Mouse (Mus musculus) forebrain, embryonic 15.5 days (tissue): ENCODE results near the gene Rassf5. TPM values are rescaled to one million over a fixed set of nuclear protein-coding genes. Genes with fewer than 3 reads are reported as not detected.
"Not testable (repeated sequence)": the region's sequence is repeated elsewhere in the genome, so short reads cannot be mapped to it uniquely, and the experiment has no call there.

ENCODE experiments used
- ATAC-seq: fragments of 200-750 bp; cut with Nextera tagmentation; replicated peaks from 2 replicates; pipeline ENCODE4 v1.8.0; 2017; ENCODE audit warnings: mild to moderate bottlenecking, moderate TSS enrichment, moderate library complexity
- H3K27ac ChIP-seq: fragments of 300-500 bp; sonication (generic); replicated peaks from 2 replicates; pipeline ENCODE4 v1.5.1; 2015; ENCODE audit warnings: mild to moderate bottlenecking, inconsistent platforms
- H3K27me3 ChIP-seq: fragments of 300-500 bp; sonication (generic); 2 replicates; pipeline ENCODE4 v1.6.1; 2015; ENCODE audit warnings: inconsistent platforms
- H3K36me3 ChIP-seq: fragments of 300-500 bp; sonication (generic); 2 replicates; pipeline ENCODE4 v1.6.1; 2015; ENCODE audit warnings: mild to moderate bottlenecking, inconsistent platforms
- H3K4me1 ChIP-seq: fragments of 300-500 bp; sonication (generic); 2 replicates; pipeline ENCODE4 v1.6.1; 2015; ENCODE audit warnings: inconsistent platforms
- H3K4me2 ChIP-seq: fragments of 300-500 bp; sonication (generic); replicated peaks from 2 replicates; pipeline ENCODE4 v1.6.1; 2015; ENCODE audit warnings: mild to moderate bottlenecking, inconsistent platforms
- H3K4me3 ChIP-seq: fragments of 300-500 bp; sonication (generic); 2 replicates; pipeline ENCODE4 v1.5.1; 2015; ENCODE audit warnings: mild to moderate bottlenecking, inconsistent platforms
- H3K9ac ChIP-seq: fragments of 300-500 bp; sonication (generic); replicated peaks from 2 replicates; pipeline ENCODE4 v1.6.1; 2015; ENCODE audit warnings: mild to moderate bottlenecking, inconsistent platforms
- H3K9me3 ChIP-seq: fragments of 300-500 bp; sonication (generic); 2 replicates; pipeline ENCODE4 v1.6.1; 2016; ENCODE audit warnings: inconsistent platforms
- WGBS: fragments of 180-500 bp; shearing (Covaris S2); methylation state at CpG from one replicate; pipeline ENCODE4 v1.1.7; 2015; ENCODE audit warnings: mixed read lengths; 5-methylcytosine and 5-hydroxymethylcytosine counted together
- polyA plus RNA-seq: library from polyadenylated mRNA; unstranded; fragments of >200 nt; fragmentation: Nextera tagmentation; extraction: Ambion mirVana; gene quantifications from 2 replicates; pipeline ENCODE4 v1.2.1, GENCODE M21; 2015

The Rassf5 gene
- polyA plus RNA-seq, 1 experiment from 2014 or later = 1.8 TPM

- Histone ChIP-seq H3K4me1 (no peaks in the 10 kb centered on the region), H3K9ac (no peak overlapping the region), H3K9me3 (no peaks in the 10 kb centered on the region), H3K27ac (no peak overlapping the region), H3K27me3 (no peaks in the 10 kb centered on the region), H3K4me3 (0 out of 2 replicates have a peak overlapping the region, but pooled peaks have one; percentile 4), H3K4me2 (no peak overlapping the region), H3K36me3 (no peaks in the 10 kb centered on the region)
- 56% methylated on average over 8 of the region's 8 CpGs for WGBS
- ATAC-seq = no peak
Measured at GRCm38 (mm10) chr1:131278606-131279455, 33.8 kb upstream of the Rassf5 start.

GRCm38 (mm10) chr1:131276831-131277230 lies 31.8 kb upstream of the Rassf5 start:
- Histone ChIP-seq H3K36me3 (no peaks in the 10 kb centered on the region), H3K4me1 (no peaks in the 10 kb centered on the region), H3K9ac (no peak overlapping the region), H3K9me3 (no peaks in the 10 kb centered on the region), H3K4me3 (no peak overlapping the region), H3K27ac (no peak overlapping the region), H3K27me3 (no peaks in the 10 kb centered on the region), H3K4me2 (no peak overlapping the region)
- ATAC-seq = no peak

DNA sequence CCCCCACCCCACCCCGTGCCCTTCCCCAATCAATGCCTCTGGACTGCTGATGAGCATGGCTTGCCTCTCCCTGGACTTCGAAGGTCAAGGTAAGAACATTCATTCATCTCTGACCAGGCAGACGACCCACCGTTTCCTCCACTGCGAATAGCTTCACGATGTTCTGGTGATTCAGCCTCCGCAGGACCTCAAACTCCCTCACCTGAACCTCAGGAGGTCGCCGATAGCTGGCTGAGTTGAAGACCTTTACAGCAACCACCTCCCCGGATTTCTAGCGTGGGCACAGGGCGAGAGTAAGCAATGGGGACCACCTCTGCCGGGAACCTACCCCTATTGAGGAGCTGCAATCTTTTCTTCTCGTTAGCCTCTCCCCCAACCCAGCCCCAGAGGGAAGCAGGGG lies 30.5 kb upstream of the Rassf5 start:
- Histone ChIP-seq H3K4me3 (no peak overlapping the region), H3K9ac (no peak overlapping the region), H3K36me3 (no peaks in the 10 kb centered on the region), H3K9me3 (no peaks in the 10 kb centered on the region), H3K4me2 (no peak overlapping the region), H3K27ac (no peak overlapping the region), H3K4me1 (no peaks in the 10 kb centered on the region), H3K27me3 (no peaks in the 10 kb centered on the region)
- no peak for ATAC-seq
- 79% methylated on average over 14 of the region's 14 CpGs for WGBS

DNA sequence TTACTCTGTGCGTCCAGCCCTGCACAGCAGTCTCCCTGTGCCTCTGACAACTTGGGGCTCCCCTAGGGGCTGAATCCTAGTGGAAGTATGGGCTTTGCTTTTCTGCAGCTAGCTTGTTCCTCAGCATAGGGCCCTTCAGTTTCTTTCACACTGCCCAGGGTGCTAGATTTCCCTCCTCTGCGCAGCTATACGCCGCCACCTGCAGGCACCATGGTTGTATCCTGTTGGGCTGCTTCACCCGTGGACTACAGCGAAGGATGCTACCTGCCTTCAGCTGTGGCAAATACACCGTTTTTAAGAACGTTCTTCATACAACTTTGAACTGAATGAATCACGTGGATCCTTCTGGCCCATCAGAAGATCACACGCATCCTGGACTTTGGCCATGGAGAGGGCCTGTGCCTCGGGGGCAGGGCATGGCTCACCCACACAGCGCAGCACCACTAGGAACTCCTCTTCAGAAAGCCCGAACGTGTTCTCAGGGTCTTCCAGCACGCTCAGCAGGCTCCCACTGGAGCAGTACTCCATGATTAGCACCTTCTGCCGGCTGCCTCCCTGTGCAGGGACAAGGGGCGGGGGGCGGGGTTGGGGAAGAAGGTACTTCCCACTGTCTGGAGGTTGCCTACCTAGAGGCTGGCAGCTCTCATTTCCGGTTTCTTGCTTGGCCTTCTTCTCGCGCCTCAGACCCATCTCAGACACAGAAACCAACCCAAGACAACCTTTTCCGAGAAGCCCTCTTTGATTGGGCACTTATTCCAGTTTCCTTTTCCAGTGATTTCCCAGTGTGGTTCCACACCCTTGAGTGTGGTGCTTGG lies 29.9 kb upstream of the Rassf5 start:
- no peaks in the 10 kb centered on the region for H3K27me3 ChIP-seq
- WGBS = 54% methylated on average over 22 of the region's 22 CpGs
- H3K27ac ChIP-seq = no peak overlapping the region
- no peaks in the 10 kb centered on the region for H3K36me3 ChIP-seq
- H3K9ac ChIP-seq = no peak overlapping the region
- no peaks in the 10 kb centered on the region for H3K9me3 ChIP-seq
- no peak for ATAC-seq
- H3K4me2 ChIP-seq = no peak overlapping the region
- peaks cover 2% of the 10 kb centered on the region; the same call in 1 of the 2 replicates for H3K4me1 ChIP-seq
- no peak overlapping the region for H3K4me3 ChIP-seq

DNA sequence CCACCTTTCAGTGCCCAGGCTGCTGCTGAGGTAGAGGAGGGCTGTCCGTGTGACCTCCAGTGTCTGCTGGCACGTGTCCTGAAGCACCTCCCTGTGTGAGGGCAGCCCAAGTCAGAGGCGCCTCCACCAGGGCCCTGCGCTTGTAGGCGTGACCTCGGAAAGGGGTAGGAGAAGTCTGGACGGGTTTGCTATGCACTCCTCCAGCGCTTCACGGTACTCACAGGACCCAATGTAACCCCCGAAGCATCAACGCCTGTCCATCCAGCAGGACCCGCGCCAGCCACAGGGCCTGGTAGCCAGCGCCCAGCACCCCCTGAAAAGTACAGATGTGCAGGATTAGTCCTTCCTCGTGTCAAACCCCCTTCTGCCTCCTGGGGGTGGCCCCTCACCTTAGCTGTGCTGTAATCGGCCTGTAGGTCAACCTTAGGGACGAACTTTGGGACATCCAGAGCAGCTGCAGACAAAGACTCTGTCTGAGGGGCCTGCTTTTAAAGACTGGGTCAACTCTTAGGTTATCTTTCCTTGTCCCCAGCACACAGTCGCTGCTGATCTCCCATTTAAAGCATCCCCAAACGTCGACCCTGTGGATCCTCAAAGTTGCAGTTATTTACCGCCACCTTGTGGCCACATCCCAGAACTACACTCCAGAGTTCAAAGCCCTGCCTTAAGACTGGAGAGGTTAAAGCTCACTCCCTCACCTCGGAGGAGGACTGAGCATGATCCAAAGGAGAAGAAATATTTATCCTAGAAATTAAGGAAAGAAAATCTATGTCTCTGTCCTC lies 24.9 kb upstream of the Rassf5 start:
- ATAC-seq = peak; percentile 59
- no peak overlapping the region for H3K27ac ChIP-seq
- H3K4me3 ChIP-seq = no peak overlapping the region
- peak overlapping the region; percentile 18; the same call in 1 of the 2 replicates for H3K4me2 ChIP-seq
- no peaks in the 10 kb centered on the region for H3K36me3 ChIP-seq
- H3K9me3 ChIP-seq = no peaks in the 10 kb centered on the region
- peaks cover 3% of the 10 kb centered on the region; the same call in 1 of the 2 replicates for H3K4me1 ChIP-seq
- no peak overlapping the region; the same call in 1 of the 2 replicates for H3K9ac ChIP-seq
- no peaks in the 10 kb centered on the region for H3K27me3 ChIP-seq
- WGBS = 30% methylated on average over 22 of the region's 22 CpGs

- no peak overlapping the region for H3K4me2 ChIP-seq
- H3K27me3 ChIP-seq = no peaks in the 10 kb centered on the region
- 88% methylated on average over 10 of the region's 10 CpGs for WGBS
- no peak overlapping the region for H3K4me3 ChIP-seq
- no peaks in the 10 kb centered on the region for H3K36me3 ChIP-seq
- peaks cover 3% of the 10 kb centered on the region; the same call in 1 of the 2 replicates for H3K4me1 ChIP-seq
- no peak overlapping the region for H3K27ac ChIP-seq
- no peak overlapping the region for H3K9ac ChIP-seq
- ATAC-seq = no peak
- H3K9me3 ChIP-seq = no peaks in the 10 kb centered on the region
Measured at GRCm38 (mm10) chr1:131268776-131269175, 23.7 kb upstream of the Rassf5 start.

- Histone ChIP-seq H3K4me3 (no peak overlapping the region), H3K9ac (no peak overlapping the region), H3K9me3 (no peaks in the 10 kb centered on the region), H3K4me2 (no peak overlapping the region), H3K27ac (no peak overlapping the region), H3K4me1 (no peaks in the 10 kb centered on the region), H3K27me3 (no peaks in the 10 kb centered on the region), H3K36me3 (no peaks in the 10 kb centered on the region)
- WGBS = 76% methylated on average over 12 of the region's 12 CpGs
- no peak for ATAC-seq
Measured at GRCm38 (mm10) chr1:131263905-131264304, 18.8 kb upstream of the Rassf5 start.

DNA sequence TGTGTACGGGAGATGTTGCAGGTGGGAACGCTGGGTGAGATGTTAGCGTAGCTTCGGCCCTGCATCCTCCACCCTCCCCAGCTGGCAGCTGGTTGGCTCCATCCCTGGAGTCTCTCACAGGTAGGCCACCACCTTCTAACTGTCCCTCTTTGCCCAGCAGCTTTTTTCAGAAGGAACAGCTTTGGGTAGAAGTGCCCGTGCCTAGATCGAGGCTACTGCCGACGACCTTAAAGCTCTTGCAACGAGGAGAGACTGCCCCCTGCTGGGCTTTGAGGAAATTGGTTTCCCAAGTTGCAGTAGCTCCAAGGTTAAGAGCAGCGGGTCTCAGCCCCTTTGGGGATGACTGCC lies 15.2 kb upstream of the Rassf5 start:
- WGBS = 36% methylated on average over 10 of the region's 10 CpGs
- Histone ChIP-seq H3K4me2 (no peak overlapping the region), H3K27me3 (no peaks in the 10 kb centered on the region), H3K27ac (no peak overlapping the region), H3K4me3 (no peak overlapping the region), H3K4me1 (no peaks in the 10 kb centered on the region), H3K9me3 (no peaks in the 10 kb centered on the region), H3K9ac (no peak overlapping the region), H3K36me3 (no peaks in the 10 kb centered on the region)
- ATAC-seq = no peak; the same call in 1 of the 2 replicates

- no peaks in the 10 kb centered on the region for H3K36me3 ChIP-seq
- no peaks in the 10 kb centered on the region for H3K9me3 ChIP-seq
- ATAC-seq = no peak
- H3K4me3 ChIP-seq = no peak overlapping the region
- H3K9ac ChIP-seq = no peak overlapping the region
- H3K4me2 ChIP-seq = no peak overlapping the region
- 72% methylated on average over 10 of the region's 10 CpGs for WGBS
- no peaks in the 10 kb centered on the region for H3K4me1 ChIP-seq
- H3K27me3 ChIP-seq = no peaks in the 10 kb centered on the region
- no peak overlapping the region for H3K27ac ChIP-seq
Measured at GRCm38 (mm10) chr1:131259632-131260308, 14.7 kb upstream of the Rassf5 start.

DNA sequence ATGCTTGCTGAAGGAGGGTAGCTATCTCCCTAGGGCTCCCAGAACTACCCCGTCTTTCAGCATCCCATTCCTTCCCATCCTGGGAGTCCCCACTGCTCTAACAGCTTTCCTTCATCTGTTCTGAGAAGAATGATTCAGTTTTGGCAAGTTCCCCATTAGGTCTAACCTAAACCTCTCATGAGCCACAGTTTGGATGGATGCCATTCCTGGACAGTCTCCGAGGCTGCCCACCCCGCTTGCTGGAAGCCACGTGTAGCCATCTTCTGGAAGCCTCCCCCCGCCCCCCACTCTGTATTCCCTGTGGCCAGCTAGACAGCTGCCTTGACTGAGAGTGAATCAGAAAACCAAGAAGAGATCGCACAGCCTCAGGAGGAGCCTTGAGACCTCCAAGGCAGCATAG lies 12.2 kb upstream of the Rassf5 start:
- Histone ChIP-seq H3K4me3 (no peak overlapping the region), H3K9ac (no peak overlapping the region), H3K36me3 (no peaks in the 10 kb centered on the region), H3K9me3 (no peaks in the 10 kb centered on the region), H3K27me3 (no peaks in the 10 kb centered on the region), H3K27ac (no peak overlapping the region), H3K4me2 (no peak overlapping the region), H3K4me1 (no peaks in the 10 kb centered on the region)
- WGBS = 77% methylated on average over 6 of the region's 6 CpGs
- ATAC-seq = no peak

DNA sequence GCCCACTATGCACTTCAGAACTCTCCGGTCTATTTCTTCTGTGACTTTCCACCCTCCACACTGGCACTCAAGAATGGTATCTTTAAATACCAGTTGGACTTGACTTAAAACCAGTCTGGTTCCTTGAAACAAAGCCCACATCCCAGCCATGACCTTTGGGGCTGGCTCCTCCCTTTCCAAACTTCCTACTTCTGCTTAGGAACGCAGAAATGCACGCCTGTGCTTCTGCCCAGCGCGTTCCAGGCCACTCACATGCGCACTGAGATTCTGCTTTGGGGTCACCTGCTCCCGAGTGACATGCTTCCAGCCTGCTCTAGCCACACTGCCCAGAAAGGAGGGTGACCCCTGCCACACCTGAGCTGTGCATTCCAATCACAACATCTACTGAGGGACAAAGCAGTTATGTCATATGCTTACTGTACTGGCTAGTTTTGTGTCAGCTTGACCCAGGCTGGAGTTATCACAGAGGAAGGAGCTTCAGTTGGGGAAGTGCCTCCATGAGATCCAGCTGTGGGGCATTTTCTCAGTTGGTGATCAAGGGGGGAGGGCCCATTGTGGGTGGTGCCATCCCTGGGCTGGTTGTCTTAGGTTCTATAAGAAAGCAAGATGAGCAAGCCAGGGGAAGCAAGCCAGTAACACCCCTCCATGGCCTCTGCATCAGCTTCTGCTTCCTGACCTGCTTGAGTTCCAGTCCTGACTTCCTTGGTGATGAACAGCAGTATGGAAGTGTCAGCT lies 7.6 kb upstream of the Rassf5 start:
- 86% methylated on average over 7 of the region's 7 CpGs for WGBS
- not testable (repeated sequence) for H3K9ac ChIP-seq, H3K4me2 ChIP-seq, H3K4me3 ChIP-seq, H3K4me1 ChIP-seq, H3K27me3 ChIP-seq, H3K36me3 ChIP-seq, H3K9me3 ChIP-seq, ATAC-seq, H3K27ac ChIP-seq
